Mouse (Mus musculus): Measurements from ENCODE around the gene Btbd8. TPM values are rescaled to one million over a fixed set of nuclear protein-coding genes. Genes with fewer than 3 reads are reported as not detected.

Gene Btbd8
- polyA plus RNA-seq, 1 experiment from 2014 or later, result 7.7 TPM

DNA sequence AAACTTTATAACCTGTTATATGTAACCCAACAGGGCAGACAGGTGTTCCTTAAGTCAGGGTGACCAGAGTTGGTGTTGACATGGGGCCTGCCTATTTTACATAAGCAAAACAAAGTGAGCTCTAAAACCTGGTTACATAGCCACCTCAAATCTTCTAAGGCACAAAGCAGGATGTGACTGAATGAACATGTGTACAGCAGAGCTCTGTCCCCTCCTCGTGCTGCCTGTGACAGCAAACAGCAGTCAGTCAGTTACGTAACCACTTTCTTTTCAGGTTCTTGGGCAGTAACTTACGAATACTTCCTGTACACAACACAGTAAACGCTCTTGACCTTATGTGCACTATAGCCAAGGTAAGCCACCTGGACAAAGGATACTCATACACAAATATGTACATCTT is 108.1 kb downstream of the Btbd8 start:
- DNase-seq (ENCODE audit: low read depth, low spot score) (no peak), ATAC-seq (no peak)
- H3K27me3 ChIP-seq, result no peaks in the 10 kb centered on the region
- CTCF ChIA-PET, result interaction anchor here (1.6 kb wide), 1 partner anchor 14 kb away, joined by 4 read pairs; no protein-coding TSS in a partner anchor
- POLR2A ChIA-PET, result interaction anchor here (0.6 kb wide), 1 partner anchor 14 kb away, joined by 4 read pairs; no protein-coding TSS in a partner anchor
- no peak for TF ChIP-seq CTCF (IDR thresholded peaks at IDR 0.05)
- in situ Hi-C loops (cut with MboI; ENCODE audit: low pct_unique_long_range_greater_than_20kb), result no loop called here

DNA sequence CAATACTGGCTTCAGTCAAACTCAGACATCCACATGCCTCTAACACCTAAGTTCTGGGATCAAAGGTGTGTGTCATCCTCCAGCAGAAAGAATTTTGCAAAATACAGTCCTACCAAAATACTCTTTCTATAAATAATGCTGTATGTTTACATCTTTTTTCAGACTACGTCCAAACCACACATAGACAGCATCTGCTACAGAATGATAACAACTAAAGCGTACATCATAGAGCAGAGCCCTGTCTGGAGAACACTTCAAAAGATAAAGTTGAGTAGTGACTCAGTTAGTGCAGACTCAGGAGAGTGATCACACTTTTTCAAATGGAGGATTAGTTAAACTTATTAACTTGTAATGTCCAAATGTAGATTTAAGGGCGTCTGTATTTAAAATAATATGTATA is 110.2 kb downstream of the Btbd8 start:
- ChIA-PET POLR2A (no interaction called here), CTCF (interaction anchor here (1.3 kb wide), 1 partner anchor 18 kb away, joined by 3 read pairs; no protein-coding TSS in a partner anchor)
- H3K27me3 ChIP-seq, result no peaks in the 10 kb centered on the region
- TF ChIP-seq CTCF (IDR thresholded peaks at IDR 0.05), result no peak
- DNase-seq (ENCODE audit: low read depth, low spot score), result no peak
- in situ Hi-C loops (cut with MboI; ENCODE audit: low pct_unique_long_range_greater_than_20kb), result no loop called here
- ATAC-seq, result no peak

DNA sequence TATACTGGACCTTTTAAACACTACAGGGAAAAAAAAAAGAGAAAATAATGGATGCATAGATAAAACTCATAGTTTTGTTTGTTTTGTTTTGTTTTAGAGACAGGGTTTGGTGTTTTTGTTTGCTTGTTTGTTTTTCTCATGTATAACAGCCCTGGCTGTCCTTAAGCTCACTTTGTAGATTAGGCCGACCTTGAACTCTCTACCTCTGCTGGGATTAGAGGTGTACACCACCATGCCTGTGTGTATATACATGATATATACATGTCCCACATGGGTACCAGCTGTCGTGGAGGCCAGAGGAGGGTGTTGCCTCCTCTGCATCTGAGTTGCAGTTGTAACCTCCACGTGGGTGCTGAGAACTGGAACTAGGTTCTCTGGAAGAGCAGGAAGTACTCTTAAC is 110.6 kb downstream of the Btbd8 start:
- in situ Hi-C loops (cut with MboI; ENCODE audit: low pct_unique_long_range_greater_than_20kb), result no loop called here
- no peak for TF ChIP-seq CTCF (IDR thresholded peaks at IDR 0.05)
- POLR2A ChIA-PET, result no interaction called here

DNA sequence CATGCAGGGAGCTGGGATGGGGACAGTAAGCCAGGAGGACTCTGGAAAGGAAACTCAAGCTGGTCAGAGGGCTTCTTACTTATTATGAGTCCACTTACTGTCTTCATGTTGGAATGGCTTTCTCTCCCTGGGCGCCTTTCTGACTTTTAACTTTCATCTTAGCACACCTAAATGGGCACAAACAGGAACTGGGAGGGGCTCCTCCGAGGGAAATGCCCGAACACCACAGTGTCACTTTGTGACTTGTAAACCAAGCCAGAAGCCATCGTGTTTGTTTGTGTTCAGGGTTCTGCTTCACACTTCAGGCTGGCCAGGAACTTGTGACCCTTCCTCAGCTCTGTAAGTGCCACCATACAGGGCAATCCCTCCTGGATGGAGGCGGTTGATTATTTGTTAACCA is 116.5 kb downstream of the Btbd8 start:
- CTCF ChIA-PET, result no interaction called here
- no peak for DNase-seq (ENCODE audit: low read depth, low spot score)
- POLR2A ChIA-PET, result no interaction called here
- in situ Hi-C loops (cut with MboI; ENCODE audit: low pct_unique_long_range_greater_than_20kb), result no loop called here
- no peak for TF ChIP-seq CTCF (IDR thresholded peaks at IDR 0.05)
- H3K27me3 ChIP-seq, result no peaks in the 10 kb centered on the region
- ATAC-seq, result no peak

More for the DNA sequence above, 110.6 kb downstream of the Btbd8 start:
- ATAC-seq (no peak), DNase-seq (ENCODE audit: low read depth, low spot score) (no peak)
- no peaks in the 10 kb centered on the region for H3K27me3 ChIP-seq
- CTCF ChIA-PET, result interaction anchor here (1.3 kb wide), 1 partner anchor 18 kb away, joined by 3 read pairs; no protein-coding TSS in a partner anchor

DNA sequence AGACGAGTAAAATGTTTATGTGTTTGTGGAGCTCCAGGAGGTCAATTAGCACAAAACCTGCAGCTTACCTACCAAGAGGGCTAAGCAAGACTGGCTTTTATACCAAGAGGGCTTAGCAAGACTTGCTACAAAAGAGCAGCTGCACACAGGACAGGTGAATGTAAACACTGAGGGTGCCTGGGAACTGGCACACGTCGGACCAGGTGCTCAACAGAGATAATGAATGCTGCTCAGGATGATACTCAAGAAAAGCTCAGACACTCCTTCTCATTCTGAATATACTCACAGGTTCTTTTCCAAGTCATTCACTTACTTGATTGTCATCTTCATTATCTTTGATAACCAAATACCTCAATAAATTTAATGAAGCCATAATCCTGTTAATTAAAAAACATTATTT is 119.2 kb downstream of the Btbd8 start:
- no peaks in the 10 kb centered on the region for H3K27me3 ChIP-seq
- POLR2A ChIA-PET, result interaction anchor here (0.8 kb wide), 1 partner anchor 14 kb away, joined by 3 read pairs; no protein-coding TSS in a partner anchor
- in situ Hi-C loops (cut with MboI; ENCODE audit: low pct_unique_long_range_greater_than_20kb), result no loop called here
- ATAC-seq, result no peak
- CTCF ChIA-PET, result interaction anchor here (0.8 to 1.4 kb wide), 4 partner anchors 10 to 36 kb away, joined by 3 read pairs; no protein-coding TSS in a partner anchor
- DNase-seq (ENCODE audit: low read depth, low spot score), result no peak
- no peak for TF ChIP-seq CTCF (IDR thresholded peaks at IDR 0.05)

Other genes with a start within 250 kb of the Btbd8 start
- 35.6 TPM for gene Tgfbr3, start 148.4 kb upstream of the Btbd8 start, polyA plus RNA-seq (2021)
- 2.0 TPM for gene Brdt, start 106.8 kb upstream of the Btbd8 start, polyA plus RNA-seq (2021)
- 0.06 TPM for gene Ephx4, start 35.3 kb upstream of the Btbd8 start, polyA plus RNA-seq (2021)
- not detected for gene Lpcat2b, start 6.4 kb upstream of the Btbd8 start, polyA plus RNA-seq (2021)
- 0.32 TPM for gene Gm42669, start 69.6 kb downstream of the Btbd8 start, polyA plus RNA-seq (2021)
- gene 1700028K03Rik, start 96.7 kb downstream of the Btbd8 start, polyA plus RNA-seq (2021), result 0.04 TPM
- 28.5 TPM for gene Rpap2, start 159.4 kb downstream of the Btbd8 start, polyA plus RNA-seq (2021)
- gene Glmn, start 159.9 kb downstream of the Btbd8 start, polyA plus RNA-seq (2021), result 19.8 TPM